Mouse (Mus musculus) forebrain, embryonic 15.5 days (tissue): ENCODE data around the gene Pi16. TPM values are rescaled to one million over a fixed set of nuclear protein-coding genes. Genes with fewer than 3 reads are reported as not detected.

Experiments used
- ATAC-seq: fragments of 200-750 bp; cut with Nextera tagmentation; replicated peaks from 2 replicates; pipeline ENCODE4 v1.8.0; 2017; ENCODE audit warnings: mild to moderate bottlenecking, moderate TSS enrichment, moderate library complexity
- H3K27ac ChIP-seq: fragments of 300-500 bp; sonication (generic); replicated peaks from 2 replicates; pipeline ENCODE4 v1.5.1; 2015; ENCODE audit warnings: mild to moderate bottlenecking, inconsistent platforms
- H3K27me3 ChIP-seq: fragments of 300-500 bp; sonication (generic); 2 replicates; pipeline ENCODE4 v1.6.1; 2015; ENCODE audit warnings: inconsistent platforms
- H3K36me3 ChIP-seq: fragments of 300-500 bp; sonication (generic); 2 replicates; pipeline ENCODE4 v1.6.1; 2015; ENCODE audit warnings: mild to moderate bottlenecking, inconsistent platforms
- H3K4me1 ChIP-seq: fragments of 300-500 bp; sonication (generic); 2 replicates; pipeline ENCODE4 v1.6.1; 2015; ENCODE audit warnings: inconsistent platforms
- H3K4me2 ChIP-seq: fragments of 300-500 bp; sonication (generic); replicated peaks from 2 replicates; pipeline ENCODE4 v1.6.1; 2015; ENCODE audit warnings: mild to moderate bottlenecking, inconsistent platforms
- H3K4me3 ChIP-seq: fragments of 300-500 bp; sonication (generic); 2 replicates; pipeline ENCODE4 v1.5.1; 2015; ENCODE audit warnings: mild to moderate bottlenecking, inconsistent platforms
- H3K9ac ChIP-seq: fragments of 300-500 bp; sonication (generic); replicated peaks from 2 replicates; pipeline ENCODE4 v1.6.1; 2015; ENCODE audit warnings: mild to moderate bottlenecking, inconsistent platforms
- H3K9me3 ChIP-seq: fragments of 300-500 bp; sonication (generic); 2 replicates; pipeline ENCODE4 v1.6.1; 2016; ENCODE audit warnings: inconsistent platforms
- WGBS: fragments of 180-500 bp; shearing (Covaris S2); methylation state at CpG from one replicate; pipeline ENCODE4 v1.1.7; 2015; ENCODE audit warnings: mixed read lengths; 5-methylcytosine and 5-hydroxymethylcytosine counted together
- polyA plus RNA-seq: library from polyadenylated mRNA; unstranded; fragments of >200 nt; fragmentation: Nextera tagmentation; extraction: Ambion mirVana; gene quantifications from 2 replicates; pipeline ENCODE4 v1.2.1, GENCODE M21; 2015

Gene Pi16
- polyA plus RNA-seq, 1 experiment from 2014 or later: 1.8 TPM

DNA sequence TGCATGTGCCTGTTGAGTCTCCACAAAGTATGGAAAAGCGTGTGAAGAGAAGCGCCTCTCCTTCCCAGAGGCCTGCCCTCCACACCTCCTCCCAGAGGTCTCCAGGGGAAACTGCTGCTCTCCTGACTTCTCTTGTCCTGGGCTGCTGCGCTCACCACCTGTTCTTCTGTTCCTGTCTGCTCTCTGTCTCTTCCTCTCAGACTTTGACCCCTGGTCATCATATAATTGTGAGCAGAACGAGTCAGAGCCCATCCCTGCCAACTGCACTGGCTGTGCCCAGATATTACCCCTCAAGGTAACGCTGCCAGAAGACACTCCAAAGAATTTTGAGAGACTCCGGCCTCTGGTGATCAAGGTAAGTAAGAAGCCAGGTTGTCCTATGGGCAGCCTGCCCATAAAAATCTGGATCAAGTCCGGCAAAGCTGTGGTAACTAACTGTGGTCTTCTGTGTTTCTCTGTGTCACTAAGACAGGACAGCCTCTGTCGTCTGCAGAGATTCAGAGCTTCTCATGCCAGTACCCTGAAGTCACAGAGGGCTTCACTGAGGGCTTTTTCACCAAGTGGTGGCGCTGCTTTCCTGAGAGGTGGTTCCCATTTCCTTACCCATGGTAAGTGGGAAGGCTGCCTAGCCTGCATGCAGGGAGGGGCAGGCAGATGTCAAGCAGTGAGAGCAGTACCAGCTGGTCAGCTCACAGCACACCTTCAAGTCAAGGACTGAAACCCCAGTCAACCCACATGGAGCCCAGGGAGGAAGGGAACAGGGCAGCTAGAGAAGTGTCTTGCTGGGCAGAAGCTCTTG is 23.5 kb upstream of the Pi16 start:
- H3K27me3 ChIP-seq: no peaks in the 10 kb centered on the region
- no peak overlapping the region for H3K27ac ChIP-seq
- H3K9ac ChIP-seq: no peak overlapping the region
- H3K36me3 ChIP-seq: peaks cover 51% of the 10 kb centered on the region
- no peak for ATAC-seq
- H3K9me3 ChIP-seq: no peaks in the 10 kb centered on the region
- no peak overlapping the region for H3K4me2 ChIP-seq
- no peaks in the 10 kb centered on the region for H3K4me1 ChIP-seq
- 83% methylated on average over 9 of the region's 9 CpGs for WGBS
- H3K4me3 ChIP-seq: no peak overlapping the region

DNA sequence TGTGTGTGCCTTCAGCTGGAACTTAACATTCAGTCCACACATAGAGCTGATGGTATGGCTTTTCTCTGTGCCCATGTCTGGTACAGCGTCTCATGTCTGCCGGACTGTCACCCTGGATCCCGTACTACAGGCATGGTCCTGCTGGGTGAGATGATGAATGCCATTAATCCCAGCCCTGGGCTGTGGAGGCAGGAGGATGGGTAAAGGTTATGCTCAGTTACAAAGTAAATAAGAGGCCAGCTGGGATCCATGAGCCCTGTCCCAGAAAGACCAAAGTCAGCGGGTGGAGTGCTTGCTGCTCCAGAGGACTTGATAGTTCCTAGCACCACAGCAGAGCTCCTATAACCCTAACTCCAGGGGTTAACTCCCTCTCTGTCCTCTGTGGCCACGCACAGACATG is 21.6 kb upstream of the Pi16 start:
- Histone ChIP-seq H3K4me1 (no peaks in the 10 kb centered on the region), H3K9ac (no peak overlapping the region), H3K4me2 (no peak overlapping the region), H3K27ac (no peak overlapping the region), H3K4me3 (no peak overlapping the region), H3K36me3 (peaks cover 61% of the 10 kb centered on the region), H3K9me3 (no peaks in the 10 kb centered on the region), H3K27me3 (no peaks in the 10 kb centered on the region)
- ATAC-seq: no peak
- WGBS: 76% methylated on average over 5 of the region's 5 CpGs

DNA sequence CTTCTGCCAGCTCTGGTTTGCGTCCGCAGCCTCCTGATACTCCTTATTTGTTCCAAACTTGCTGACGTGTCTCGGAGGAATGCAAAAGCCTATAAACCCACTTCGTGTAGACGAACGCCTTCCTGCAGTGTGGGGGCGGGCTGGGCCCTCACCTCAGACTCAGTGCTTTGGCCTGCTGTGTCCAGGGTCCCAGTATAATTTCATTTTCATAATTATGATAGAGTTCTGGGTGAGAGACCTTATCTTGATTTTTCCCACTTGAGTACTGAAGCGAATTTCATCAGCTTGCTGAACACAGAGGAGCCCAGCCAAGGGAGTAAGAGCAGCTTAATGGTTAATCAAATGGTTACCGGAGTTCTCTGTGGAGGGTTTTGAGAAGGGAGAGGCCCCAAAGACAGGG is 20.2 kb upstream of the Pi16 start:
- no peaks in the 10 kb centered on the region for H3K27me3 ChIP-seq
- 92% methylated on average over 10 of the region's 10 CpGs for WGBS
- ATAC-seq: no peak
- no peak overlapping the region for H3K4me2 ChIP-seq
- H3K36me3 ChIP-seq: peaks cover 71% of the 10 kb centered on the region
- no peak overlapping the region for H3K27ac ChIP-seq
- no peak overlapping the region for H3K9ac ChIP-seq
- no peak overlapping the region for H3K4me3 ChIP-seq
- no peaks in the 10 kb centered on the region for H3K9me3 ChIP-seq
- no peaks in the 10 kb centered on the region for H3K4me1 ChIP-seq

DNA sequence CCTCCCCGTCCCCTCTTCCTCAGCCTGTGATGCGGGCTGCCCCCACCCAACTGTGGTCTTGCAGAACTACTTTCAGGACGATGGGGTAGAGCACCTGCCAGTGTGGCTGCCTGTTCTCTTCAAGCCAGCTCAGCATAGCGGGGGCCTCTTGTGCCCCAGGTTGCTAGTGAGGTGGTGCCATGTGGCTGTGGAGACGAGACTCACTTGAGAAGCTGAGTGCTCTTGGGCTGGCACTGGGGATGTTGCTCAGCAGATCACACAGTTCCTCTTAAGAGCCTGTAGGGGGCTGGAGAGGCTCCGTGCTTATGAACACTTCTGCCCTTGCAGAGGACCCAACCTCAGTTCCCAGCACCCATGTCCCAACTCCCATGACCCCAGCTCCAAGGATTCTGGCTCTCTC is 19.7 kb upstream of the Pi16 start:
- Histone ChIP-seq H3K27me3 (no peaks in the 10 kb centered on the region), H3K27ac (no peak overlapping the region), H3K4me1 (no peaks in the 10 kb centered on the region), H3K36me3 (peaks cover 73% of the 10 kb centered on the region), H3K9me3 (no peaks in the 10 kb centered on the region), H3K4me2 (no peak overlapping the region), H3K4me3 (no peak overlapping the region), H3K9ac (no peak overlapping the region)
- no peak for ATAC-seq
- WGBS: 85% methylated on average over 6 of the region's 6 CpGs

DNA sequence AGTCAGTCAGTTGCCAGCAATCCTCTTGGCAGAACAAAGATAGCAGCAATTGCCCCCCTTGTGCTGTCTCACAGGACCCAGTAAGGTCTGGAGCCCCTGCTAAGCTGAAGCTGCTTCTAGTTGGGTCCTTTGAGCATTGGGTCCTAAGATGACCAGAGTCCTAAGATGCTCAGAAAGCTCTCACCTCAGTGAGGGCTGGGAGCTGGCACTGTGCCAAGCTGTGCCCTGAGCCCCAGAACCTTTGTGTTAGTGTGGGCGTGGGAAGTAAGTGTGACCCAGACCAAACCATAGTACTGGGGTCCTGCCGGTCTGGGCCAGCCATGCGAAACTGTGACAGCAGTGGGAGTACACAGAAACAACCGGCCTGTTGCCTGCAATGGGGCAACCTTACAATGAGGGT is 18.2 kb upstream of the Pi16 start:
- no peak overlapping the region for H3K4me3 ChIP-seq
- H3K9ac ChIP-seq: no peak overlapping the region
- ATAC-seq: no peak
- no peaks in the 10 kb centered on the region for H3K27me3 ChIP-seq
- H3K4me2 ChIP-seq: no peak overlapping the region
- H3K36me3 ChIP-seq: peaks cover 58% of the 10 kb centered on the region
- WGBS: 85% methylated on average over 4 of the region's 4 CpGs
- H3K27ac ChIP-seq: no peak overlapping the region
- no peaks in the 10 kb centered on the region for H3K4me1 ChIP-seq
- no peaks in the 10 kb centered on the region for H3K9me3 ChIP-seq

DNA sequence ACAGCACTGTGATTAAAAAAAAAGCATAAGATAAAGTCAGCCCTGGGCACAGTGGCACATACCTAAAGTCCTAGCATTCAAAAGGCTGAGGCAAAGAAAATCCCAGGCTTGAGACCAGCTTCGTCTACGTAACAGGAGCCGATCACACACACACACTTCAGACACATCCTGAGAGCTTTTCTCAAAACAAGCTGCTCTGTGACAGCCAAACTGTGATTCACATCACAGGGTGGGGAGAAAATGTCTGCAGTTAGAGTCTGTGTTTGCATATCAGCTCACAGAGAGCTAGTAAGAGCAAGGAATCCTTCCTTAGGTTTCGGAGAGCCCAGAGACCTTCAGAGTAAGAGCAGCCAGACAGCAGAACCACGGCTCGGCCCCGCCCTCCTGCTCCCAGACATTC is 16.6 kb upstream of the Pi16 start:
- no peaks in the 10 kb centered on the region for H3K4me1 ChIP-seq
- H3K9ac ChIP-seq: no peak overlapping the region
- no peak for ATAC-seq
- no peak overlapping the region for H3K27ac ChIP-seq
- H3K9me3 ChIP-seq: no peaks in the 10 kb centered on the region
- H3K27me3 ChIP-seq: no peaks in the 10 kb centered on the region
- no peak overlapping the region for H3K4me3 ChIP-seq
- no peak overlapping the region for H3K4me2 ChIP-seq
- WGBS: 92% methylated on average over 7 of the region's 7 CpGs
- H3K36me3 ChIP-seq: peaks cover 42% of the 10 kb centered on the region

DNA sequence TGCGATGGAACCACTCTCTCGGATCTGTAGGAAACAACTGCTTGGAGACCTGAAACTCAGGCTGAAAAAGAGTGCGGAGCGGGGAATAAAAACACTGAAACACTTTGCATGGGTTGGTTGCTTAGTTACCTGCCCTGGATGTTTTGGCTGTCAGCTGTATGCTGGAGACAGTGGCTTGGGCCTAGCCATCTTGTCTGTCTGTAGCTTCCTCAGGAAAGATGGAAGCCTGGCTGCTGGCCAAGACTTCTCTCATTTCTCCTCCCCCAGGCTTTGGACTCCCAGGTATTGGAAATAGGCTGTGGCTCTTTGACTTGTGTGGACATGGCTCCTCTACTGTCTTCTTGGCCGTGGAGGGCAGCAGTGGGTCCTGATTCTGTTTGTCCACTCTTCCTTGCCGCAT is 16.1 kb upstream of the Pi16 start:
- Histone ChIP-seq H3K4me2 (no peak overlapping the region), H3K4me3 (no peak overlapping the region), H3K27me3 (no peaks in the 10 kb centered on the region), H3K4me1 (no peaks in the 10 kb centered on the region), H3K36me3 (peaks cover 37% of the 10 kb centered on the region), H3K9ac (no peak overlapping the region), H3K27ac (no peak overlapping the region), H3K9me3 (no peaks in the 10 kb centered on the region)
- WGBS: 92% methylated on average over 6 of the region's 6 CpGs
- no peak for ATAC-seq

DNA sequence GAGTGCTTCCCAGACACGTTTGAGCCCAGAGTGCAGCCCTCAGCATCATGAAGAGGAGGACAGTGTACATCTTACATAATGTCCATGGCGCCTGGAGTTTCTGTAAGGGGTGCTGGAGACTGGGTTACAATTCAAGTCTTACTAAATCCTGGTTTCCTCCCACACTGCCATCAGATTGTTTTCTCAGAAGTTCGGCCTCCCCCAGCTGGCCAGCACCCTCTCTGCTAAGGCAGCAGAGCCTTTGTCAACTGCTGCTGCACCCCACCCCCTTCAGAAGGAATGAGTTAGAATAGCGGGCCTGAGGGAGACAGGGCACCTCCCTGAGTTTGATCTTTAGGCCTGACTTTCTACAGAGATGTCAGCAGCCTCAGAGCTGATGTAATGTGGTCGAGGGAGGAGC is 15.3 kb upstream of the Pi16 start:
- Histone ChIP-seq H3K27me3 (no peaks in the 10 kb centered on the region), H3K27ac (no peak overlapping the region), H3K9me3 (no peaks in the 10 kb centered on the region), H3K4me1 (no peaks in the 10 kb centered on the region), H3K4me2 (no peak overlapping the region), H3K4me3 (no peak overlapping the region), H3K36me3 (peaks cover 30% of the 10 kb centered on the region), H3K9ac (no peak overlapping the region)
- no peak for ATAC-seq
- 86% methylated on average over 5 of the region's 5 CpGs for WGBS

DNA sequence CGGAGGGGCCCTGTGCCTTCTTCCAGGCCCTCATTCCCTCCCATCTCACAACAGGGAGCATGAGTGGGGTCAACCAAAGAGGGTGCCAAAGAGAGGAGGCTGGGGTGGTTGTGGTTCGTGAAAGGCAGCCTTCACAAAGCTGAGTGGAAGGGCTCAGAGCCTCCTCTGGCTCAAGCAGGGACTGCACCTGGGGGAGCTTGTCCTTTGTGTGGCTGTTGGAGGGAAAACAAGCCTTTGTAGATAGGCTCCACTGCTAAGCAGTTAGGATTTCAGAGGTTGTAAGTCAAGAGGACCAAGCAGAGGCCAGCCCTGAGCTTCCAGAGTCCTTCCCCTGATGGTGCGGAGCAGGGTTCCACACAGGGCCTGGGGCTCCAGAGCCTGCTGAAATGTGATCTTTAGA is 14.4 kb upstream of the Pi16 start:
- Histone ChIP-seq H3K27ac (no peak overlapping the region), H3K4me2 (no peak overlapping the region), H3K36me3 (peaks cover 24% of the 10 kb centered on the region), H3K9ac (no peak overlapping the region), H3K4me3 (no peak overlapping the region), H3K4me1 (no peaks in the 10 kb centered on the region), H3K27me3 (no peaks in the 10 kb centered on the region), H3K9me3 (no peaks in the 10 kb centered on the region)
- no peak for ATAC-seq
- 47% methylated on average over 3 of the region's 3 CpGs for WGBS

DNA sequence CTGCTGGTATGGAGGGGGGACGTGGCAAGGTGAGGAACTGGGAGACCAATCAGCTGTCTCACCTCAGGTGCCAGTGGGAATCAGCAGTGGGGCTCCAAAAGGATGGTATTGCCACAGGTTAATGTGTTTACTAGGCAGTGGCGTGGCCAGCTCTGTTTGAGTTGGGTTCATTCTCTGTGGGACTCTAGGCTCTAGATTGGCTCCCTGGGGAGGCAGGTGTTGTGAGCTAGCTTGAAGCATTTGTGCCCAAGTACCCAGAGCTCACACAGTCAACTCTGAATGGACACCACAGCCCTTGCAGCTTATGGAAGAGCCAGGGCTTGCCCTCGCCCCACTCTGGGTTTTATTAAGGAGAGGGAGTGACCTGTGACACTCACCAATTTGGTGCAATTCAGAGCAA is 13.6 kb upstream of the Pi16 start:
- peaks cover 24% of the 10 kb centered on the region for H3K36me3 ChIP-seq
- H3K4me2 ChIP-seq: no peak overlapping the region
- no peaks in the 10 kb centered on the region for H3K4me1 ChIP-seq
- 78% methylated on average over 3 of the region's 3 CpGs for WGBS
- no peak overlapping the region for H3K4me3 ChIP-seq
- H3K9ac ChIP-seq: no peak overlapping the region
- no peak for ATAC-seq
- no peak overlapping the region for H3K27ac ChIP-seq
- no peaks in the 10 kb centered on the region for H3K27me3 ChIP-seq
- H3K9me3 ChIP-seq: no peaks in the 10 kb centered on the region

DNA sequence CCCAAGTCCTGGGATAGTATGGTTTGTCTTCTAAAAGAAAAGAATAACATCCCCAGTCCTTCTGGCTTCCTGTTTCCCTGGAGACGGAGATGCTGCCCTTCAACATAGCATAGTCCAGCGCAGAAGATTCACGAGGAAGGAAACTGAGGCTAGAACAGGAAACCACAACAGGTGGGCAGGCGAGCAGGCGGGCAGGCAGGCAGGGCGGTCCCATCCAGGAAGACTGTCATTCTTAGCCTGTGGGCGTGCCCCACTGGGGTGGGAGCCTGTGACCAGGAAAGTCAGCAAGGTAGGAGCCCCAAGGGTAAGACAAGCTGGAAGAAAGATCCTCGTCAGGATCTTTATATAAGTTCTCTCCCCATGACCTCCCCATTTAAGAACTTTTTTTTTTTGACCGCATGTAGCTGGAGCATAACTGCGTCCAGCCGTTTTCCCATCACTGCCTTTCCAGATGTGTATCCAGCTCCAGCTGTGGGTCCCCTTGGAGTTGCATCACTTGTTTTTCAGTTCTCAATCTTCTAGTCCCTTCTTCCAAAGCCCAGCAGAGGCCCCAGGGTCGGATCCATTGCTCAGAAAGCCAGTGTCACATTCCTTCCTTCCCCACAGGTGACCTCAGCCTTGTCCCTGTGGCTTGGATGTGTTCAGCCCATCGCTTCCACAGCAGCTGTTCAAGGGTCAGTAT is 13.0 kb upstream of the Pi16 start:
- H3K4me3 ChIP-seq: no peak overlapping the region
- no peaks in the 10 kb centered on the region for H3K4me1 ChIP-seq
- H3K27ac ChIP-seq: no peak overlapping the region
- ATAC-seq: no peak
- H3K27me3 ChIP-seq: no peaks in the 10 kb centered on the region
- no peak overlapping the region for H3K4me2 ChIP-seq
- H3K36me3 ChIP-seq: peaks cover 22% of the 10 kb centered on the region
- H3K9ac ChIP-seq: no peak overlapping the region
- no peaks in the 10 kb centered on the region for H3K9me3 ChIP-seq
- 73% methylated on average over 13 of the region's 13 CpGs for WGBS

DNA sequence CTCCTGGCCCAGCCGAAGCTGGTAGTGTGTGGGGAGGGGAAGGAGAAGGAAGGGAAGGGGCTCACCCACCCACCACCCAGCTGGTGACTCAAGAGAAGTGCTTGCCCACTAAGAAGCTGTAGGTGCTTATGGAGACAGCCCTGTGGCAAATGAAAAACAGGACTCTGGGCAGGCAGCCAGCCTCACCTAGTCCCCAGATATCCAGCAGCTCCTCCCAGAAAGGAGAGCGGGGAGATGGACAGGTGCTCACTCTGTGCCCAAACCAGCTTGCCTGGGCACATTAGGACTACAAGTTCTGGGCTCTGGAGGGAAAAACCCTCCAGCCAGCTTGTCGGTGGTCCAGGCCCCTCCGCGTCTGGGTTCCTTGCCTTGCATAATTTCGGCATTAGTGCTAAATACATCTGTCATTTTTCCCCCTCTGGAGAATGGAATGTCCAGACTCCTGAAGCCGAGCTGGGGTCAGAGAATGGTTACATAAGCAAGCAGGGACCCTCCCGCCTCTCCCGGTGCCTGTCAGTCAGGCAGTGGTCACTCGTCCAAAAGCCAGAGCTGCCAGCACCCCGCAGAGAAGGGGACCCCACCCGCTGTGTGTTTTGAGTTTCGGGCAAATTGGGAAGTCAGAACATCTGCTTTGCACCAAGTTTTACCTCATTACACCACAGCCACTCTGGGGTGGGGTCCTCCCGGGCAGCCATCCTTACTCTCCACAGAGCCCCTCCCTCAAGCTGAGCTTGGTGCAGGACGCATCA is 12.2 kb upstream of the Pi16 start:
- no peaks in the 10 kb centered on the region for H3K4me1 ChIP-seq
- H3K36me3 ChIP-seq: peaks cover 15% of the 10 kb centered on the region
- H3K4me3 ChIP-seq: no peak overlapping the region
- no peak overlapping the region for H3K9ac ChIP-seq
- no peak overlapping the region for H3K27ac ChIP-seq
- no peaks in the 10 kb centered on the region for H3K27me3 ChIP-seq
- no peaks in the 10 kb centered on the region for H3K9me3 ChIP-seq
- no peak overlapping the region for H3K4me2 ChIP-seq
- no peak for ATAC-seq
- 35% methylated on average over 15 of the region's 15 CpGs for WGBS
